Mouse (Mus musculus): ENCODE data around the gene Zfp429.
A peak's percentile ranks its signal among the peaks of the same experiment; 100 is the strongest.
"Not testable (repeated sequence)": the region's sequence is repeated elsewhere in the genome, so short reads cannot be mapped to it uniquely, and the experiment has no call there.

Gene Zfp429

GRCm38 (mm10) chr13:67399183-67399903 lies at the start of gene Zfp429:
TSS of gene Zfp429 (minus strand) at chr13:67399819.
- peak; percentile 55 for DNase-seq (ENCODE audit: low spot score)

GRCm38 (mm10) chr13:67437095-67437494 lies 37.5 kb upstream of the Zfp429 start:
- not testable (repeated sequence) for DNase-seq (ENCODE audit: low spot score)

GRCm38 (mm10) chr13:67428116-67428515 lies 28.5 kb upstream of the Zfp429 start:
- DNase-seq (ENCODE audit: low spot score): no peak

- DNase-seq (ENCODE audit: low spot score): not testable (repeated sequence)
These were observed 26.1 kb upstream of the Zfp429 start for GRCm38 (mm10) chr13:67425699-67426098.

- DNase-seq (ENCODE audit: low spot score): not testable (repeated sequence)
These were observed 22.9 kb upstream of the Zfp429 start for GRCm38 (mm10) chr13:67422532-67422931.

GRCm38 (mm10) chr13:67421207-67421857 lies 21.7 kb upstream of the Zfp429 start, which contains the start of gene Zfp459:
TSS of gene Zfp459 (minus strand) at chr13:67421418.
- DNase-seq (ENCODE audit: low spot score): no peak

GRCm38 (mm10) chr13:67420558-67421206 lies 21.1 kb upstream of the Zfp429 start:
- peak; percentile 39 for DNase-seq (ENCODE audit: low spot score)

GRCm38 (mm10) chr13:67416811-67417210 lies 17.2 kb upstream of the Zfp429 start:
- DNase-seq (ENCODE audit: low spot score): no peak

GRCm38 (mm10) chr13:67415759-67416158 lies 16.1 kb upstream of the Zfp429 start:
- no peak for DNase-seq (ENCODE audit: low spot score)

- DNase-seq (ENCODE audit: low spot score): not testable (repeated sequence)
These were observed 14.0 kb upstream of the Zfp429 start for GRCm38 (mm10) chr13:67413634-67414033.

- not testable (repeated sequence) for DNase-seq (ENCODE audit: low spot score)
These were observed 23.4 kb downstream of the Zfp429 start for GRCm38 (mm10) chr13:67376255-67376654.

- DNase-seq (ENCODE audit: low spot score): peak; percentile 46
These were observed 24.3 kb downstream of the Zfp429 start, which contains the start of the genes Gm28041 and Zfp456 for GRCm38 (mm10) chr13:67375050-67375911. TSS of gene Gm28041 (minus strand) at chr13:67375733. TSS of gene Zfp456 (minus strand) at chr13:67375810.

GRCm38 (mm10) chr13:67360131-67360744 lies 39.4 kb downstream of the Zfp429 start, which contains the start of the genes Gm28044 and Zfp953:
TSS of gene Gm28044 (minus strand) at chr13:67360536.
TSS of gene Zfp953 (minus strand) at chr13:67360605.
- peak; percentile 85 for DNase-seq (ENCODE audit: low spot score)

GRCm38 (mm10) chr13:67351854-67352253 lies 47.8 kb downstream of the Zfp429 start:
- DNase-seq (ENCODE audit: low spot score): no peak

- no peak for DNase-seq (ENCODE audit: low spot score)
These were observed 56.2 kb downstream of the Zfp429 start for GRCm38 (mm10) chr13:67343422-67343821.

Measured in urinary bladder, postnatal 25 days (tissue).